Mouse (Mus musculus) lung, postnatal 0 days (tissue): ENCODE results near the gene Gm49333.

ENCODE experiments used
- CTCF ChIP-seq: IDR thresholded peaks from 2 replicates; pipeline ENCODE4 v1.5.1; 2016; ENCODE audit warnings: antibody characterized with exemption, mild to moderate bottlenecking
- EP300 ChIP-seq: IDR thresholded peaks from 2 replicates; pipeline ENCODE4 v1.6.1; 2016; ENCODE audit warnings: antibody characterized with exemption, mild to moderate bottlenecking, control low read depth

DNA sequence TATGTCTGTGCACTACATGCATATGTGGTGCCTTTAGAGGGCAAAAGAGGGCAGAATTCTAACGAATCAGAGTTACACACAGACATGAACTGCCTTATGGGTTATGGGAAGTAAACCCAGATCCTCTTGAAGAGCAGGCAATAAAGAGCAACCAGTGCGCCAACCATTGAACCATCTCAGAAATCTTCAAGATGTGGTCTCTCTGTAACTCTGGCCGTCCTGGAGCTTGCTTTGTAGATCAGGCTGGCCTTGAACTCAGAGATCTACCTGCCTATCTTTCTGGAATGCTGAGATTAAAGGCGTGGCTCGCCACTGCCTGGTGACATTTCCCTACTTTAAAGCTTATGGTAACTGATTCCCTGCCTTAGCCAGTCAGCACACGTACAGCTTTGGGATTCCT, 60.5 kb downstream of the Gm49333 start:
- TF ChIP-seq EP300 (no peak), CTCF (no peak)
